Mouse (Mus musculus) cerebellum, adult 9-11 months (tissue): Measurements from ENCODE around the gene Cntn4.

Source experiments
- DNase-seq: peaks from one replicate; pipeline ENCODE4 v3.0.0; 2022

The Cntn4 gene

GRCm38 (mm10) chr6:106466267-106467029 lies 789.0 kb downstream of the Cntn4 start:
- DNase-seq = no peak

- DNase-seq = no peak
Measured at GRCm38 (mm10) chr6:106471840-106472608, 794.6 kb downstream of the Cntn4 start.

GRCm38 (mm10) chr6:106473871-106474270 lies 796.4 kb downstream of the Cntn4 start:
- DNase-seq = no peak

- DNase-seq = no peak
Measured at GRCm38 (mm10) chr6:106481533-106481932, 804.1 kb downstream of the Cntn4 start.

GRCm38 (mm10) chr6:106496303-106496702 lies 818.8 kb downstream of the Cntn4 start:
- no peak for DNase-seq

- DNase-seq = peak; percentile 26
Measured at GRCm38 (mm10) chr6:106499166-106499565, 821.7 kb downstream of the Cntn4 start.

- DNase-seq = no peak
Measured at GRCm38 (mm10) chr6:106503961-106504360, 826.5 kb downstream of the Cntn4 start.

GRCm38 (mm10) chr6:106520367-106520766 lies 842.9 kb downstream of the Cntn4 start:
- DNase-seq = no peak

GRCm38 (mm10) chr6:106543500-106543899 lies 866.0 kb downstream of the Cntn4 start:
- DNase-seq = peak; percentile 5

- DNase-seq = no peak
Measured at GRCm38 (mm10) chr6:106561649-106562048, 884.2 kb downstream of the Cntn4 start.

GRCm38 (mm10) chr6:106565316-106565715 lies 887.9 kb downstream of the Cntn4 start:
- no peak for DNase-seq

GRCm38 (mm10) chr6:106565769-106566459 lies 888.5 kb downstream of the Cntn4 start:
- no peak for DNase-seq

GRCm38 (mm10) chr6:106566929-106567621 lies 889.6 kb downstream of the Cntn4 start:
- DNase-seq = peak; percentile 9

- DNase-seq = no peak
Measured at GRCm38 (mm10) chr6:106580124-106580523, 902.7 kb downstream of the Cntn4 start.

GRCm38 (mm10) chr6:106593756-106594155 lies 916.3 kb downstream of the Cntn4 start:
- DNase-seq = no peak

- DNase-seq = no peak
Measured at GRCm38 (mm10) chr6:106617081-106617480, 939.6 kb downstream of the Cntn4 start.

GRCm38 (mm10) chr6:106621188-106621749 lies 943.8 kb downstream of the Cntn4 start:
- DNase-seq = peak; percentile 8

GRCm38 (mm10) chr6:106643026-106643425 lies 965.6 kb downstream of the Cntn4 start:
- DNase-seq = no peak

GRCm38 (mm10) chr6:106645496-106646211 lies 968.2 kb downstream of the Cntn4 start:
- peak; percentile 51 for DNase-seq

GRCm38 (mm10) chr6:106646945-106647344 lies 969.5 kb downstream of the Cntn4 start:
- DNase-seq = no peak

- DNase-seq = no peak
Measured at GRCm38 (mm10) chr6:106663780-106664651, 986.6 kb downstream of the Cntn4 start.
